Comparison of ENCODE assay signal across 7 mouse cellular contexts in the genomic region with DNA sequence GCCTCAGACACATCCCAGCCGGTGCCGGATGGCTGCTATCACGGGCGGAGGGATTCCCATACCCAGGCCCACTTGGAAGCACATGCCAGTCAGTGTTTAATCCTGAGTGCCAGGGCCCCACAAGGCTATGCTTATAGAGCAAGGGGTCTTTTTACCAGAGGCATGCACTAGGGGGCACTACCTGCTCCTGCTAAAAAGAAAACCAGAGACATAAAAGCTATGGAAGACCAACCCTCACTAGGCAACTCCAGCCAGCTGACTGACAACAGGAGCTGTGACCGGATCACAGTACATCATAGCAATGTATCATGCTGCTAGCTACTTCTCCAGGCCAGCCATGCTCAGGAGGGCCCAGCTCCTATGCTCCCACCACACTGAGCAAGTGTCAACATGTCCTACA. TPM values are rescaled to one million over a fixed set of nuclear protein-coding genes. Genes with fewer than 3 reads are reported as not detected.
A peak's percentile ranks its signal among the peaks of the same experiment; 100 is the strongest.
DNase-seq lines count a peak whose midpoint lies in the region; ATAC-seq and TF ChIP-seq lines count a peak whose summit lies in the region.

No protein-coding gene starts in this region.

- TF ChIP-seq CTCF in ES-Bruce4 (IDR thresholded peaks at IDR 0.05; ENCODE audit: low read depth, low read length): peak; percentile 44
- TF ChIP-seq CTCF in kidney, postnatal 0 days (IDR thresholded peaks at IDR 0.05; ENCODE audit: low read depth): peak; percentile 78
- peak; percentile 85 for TF ChIP-seq CTCF in lung, postnatal 0 days (IDR thresholded peaks at IDR 0.05)

- no peaks in the 10 kb centered on the region for H3K4me1 ChIP-seq in ES-Bruce4 (ENCODE audit: control insufficient read depth, insufficient read depth, low read length)
- peaks cover 78% of the 10 kb centered on the region for H3K4me1 ChIP-seq in forebrain, embryonic 10.5 days
- H3K4me1 ChIP-seq in heart, embryonic 14.5 days (ENCODE audit: control insufficient read depth in 2 of 2, insufficient read depth in 2 of 2, low read length in 2 of 2): peaks cover 79 to 89% of the 10 kb centered on the region in 2 experiments
- peaks cover 21% of the 10 kb centered on the region; the same call in 1 of the 2 replicates for H3K4me1 ChIP-seq in kidney, postnatal 0 days (replicated peaks; ENCODE audit: insufficient read depth, low read length)
- H3K4me1 ChIP-seq in lung, postnatal 0 days (ENCODE audit: insufficient read depth, low read depth, low read length): peaks cover 11% of the 10 kb centered on the region

- peak overlapping the region; percentile 38 for H3K4me2 ChIP-seq in heart, embryonic 14.5 days (ENCODE audit: low read length)
- no peak overlapping the region for H3K4me2 ChIP-seq in kidney, postnatal 0 days (ENCODE audit: low read length)
- H3K4me2 ChIP-seq in lung, postnatal 0 days (replicated peaks; ENCODE audit: low read depth, low read length): no peak overlapping the region

- no peaks in the 10 kb centered on the region for H3K9me3 ChIP-seq in ES-Bruce4 (replicated peaks; ENCODE audit: control insufficient read depth, insufficient read depth, low read length, poor library complexity, severe bottlenecking)
- no peaks in the 10 kb centered on the region for H3K9me3 ChIP-seq in forebrain, embryonic 10.5 days
- no peaks in the 10 kb centered on the region for H3K9me3 ChIP-seq in heart, embryonic 14.5 days (ENCODE audit: control insufficient read depth, low read length)
- H3K9me3 ChIP-seq in kidney, postnatal 0 days (replicated peaks; ENCODE audit: low read length): no peaks in the 10 kb centered on the region
- no peaks in the 10 kb centered on the region for H3K9me3 ChIP-seq in lung, postnatal 0 days (ENCODE audit: low read length)

- 63% methylated on average over 5 of the region's 5 CpGs for WGBS in forebrain, embryonic 10.5 days
- 43% methylated on average over 5 of the region's 5 CpGs for WGBS in heart, embryonic 14.5 days
- WGBS in kidney, postnatal 0 days: 55% methylated on average over 5 of the region's 5 CpGs
- 57% methylated on average over 5 of the region's 5 CpGs for WGBS in lung, postnatal 0 days

- no peak for ATAC-seq in heart, embryonic 14.5 days (ENCODE audit: insufficient number of reproducible peaks, insufficient read depth, low FRiP score, low read depth)
- no peak for ATAC-seq in kidney, postnatal 0 days (replicated peaks; ENCODE audit: low FRiP score, low read depth)
- ATAC-seq in lung, postnatal 0 days: peak; percentile 56

- no peaks in the 10 kb centered on the region for H3K36me3 ChIP-seq in ES-Bruce4 (ENCODE audit: control insufficient read depth, insufficient read depth, low read length, poor library complexity, severe bottlenecking)
- no peaks in the 10 kb centered on the region for H3K36me3 ChIP-seq in forebrain, embryonic 10.5 days (replicated peaks)
- 0 out of 2 replicates have a peak, but pooled peaks cover 3% of the 10 kb centered on the region for H3K36me3 ChIP-seq in heart, embryonic 14.5 days (ENCODE audit: control insufficient read depth, insufficient read depth, low read length)
- H3K36me3 ChIP-seq in kidney, postnatal 0 days (ENCODE audit: insufficient read depth, low read length): no peaks in the 10 kb centered on the region
- no peaks in the 10 kb centered on the region for H3K36me3 ChIP-seq in lung, postnatal 0 days (ENCODE audit: insufficient read depth, low read length)

- no peaks in the 10 kb centered on the region for H3K27me3 ChIP-seq in ES-Bruce4 (ENCODE audit: control insufficient read depth, insufficient read depth, low read length, poor library complexity, severe bottlenecking)
- H3K27me3 ChIP-seq in forebrain, embryonic 10.5 days (ENCODE audit: poor library complexity, severe bottlenecking): no peaks in the 10 kb centered on the region
- H3K27me3 ChIP-seq in heart, embryonic 14.5 days (ENCODE audit: control insufficient read depth, insufficient read depth, low read length): no peaks in the 10 kb centered on the region
- no peaks in the 10 kb centered on the region for H3K27me3 ChIP-seq in kidney, postnatal 0 days (ENCODE audit: insufficient read depth, low read length)
- H3K27me3 ChIP-seq in lung, postnatal 0 days (replicated peaks; ENCODE audit: insufficient read depth, low read length): no peaks in the 10 kb centered on the region

- no peak for TF ChIP-seq POLR2A in ES-Bruce4 (IDR thresholded peaks at IDR 0.05; ENCODE audit: insufficient read depth, low read length)

- no peak overlapping the region for H3K9ac ChIP-seq in ES-Bruce4 (ENCODE audit: low read depth, poor library complexity, severe bottlenecking)
- H3K9ac ChIP-seq in heart, embryonic 14.5 days (ENCODE audit: low read length): peak overlapping the region; percentile 48; the same call in 1 of the 2 replicates
- no peak overlapping the region for H3K9ac ChIP-seq in kidney, postnatal 0 days (ENCODE audit: low read depth, low read length)
- H3K9ac ChIP-seq in lung, postnatal 0 days (replicated peaks; ENCODE audit: low read depth): no peak overlapping the region

- H3K4me3 ChIP-seq in ES-Bruce4 (ENCODE audit: low read depth, low read length): no peak overlapping the region
- no peak overlapping the region for H3K4me3 ChIP-seq in forebrain, embryonic 10.5 days
- H3K4me3 ChIP-seq in heart, embryonic 14.5 days (ENCODE audit: control insufficient read depth in 1 of 2, insufficient read depth in 1 of 2, low read depth in 1 of 2, low read length in 2 of 2): no peak overlapping the region
- no peak overlapping the region for H3K4me3 ChIP-seq in kidney, postnatal 0 days (replicated peaks; ENCODE audit: low read depth, low read length)
- H3K4me3 ChIP-seq in lung, postnatal 0 days (ENCODE audit: low read depth, low read length): no peak overlapping the region

- no peak overlapping the region for H3K27ac ChIP-seq in ES-Bruce4 (ENCODE audit: insufficient read depth, low read length)
- no peak overlapping the region for H3K27ac ChIP-seq in forebrain, embryonic 10.5 days
- H3K27ac ChIP-seq in heart, embryonic 14.5 days (replicated peaks in 1 of 2; ENCODE audit: control insufficient read depth in 1 of 2, insufficient read depth in 1 of 2, low read depth in 2 of 2, low read length in 2 of 2): peak overlapping the region; percentile 73 to 83
- no peak overlapping the region for H3K27ac ChIP-seq in kidney, postnatal 0 days
- H3K27ac ChIP-seq in lung, postnatal 0 days (ENCODE audit: low read length): no peak overlapping the region

- no peak for TF ChIP-seq EP300 in ES-Bruce4 (IDR thresholded peaks at IDR 0.05; ENCODE audit: insufficient read depth, low read depth, low read length)
- TF ChIP-seq EP300 in lung, postnatal 0 days (IDR thresholded peaks at IDR 0.05): no peak

- peak; percentile 78 for DNase-seq in adrenal gland, postnatal 14 days
- peak; percentile 59 for DNase-seq in forebrain, embryonic 10.5 days (ENCODE audit: extremely low spot score, low spot score)
- DNase-seq in kidney, postnatal 0 days (ENCODE audit: low spot score): peak; percentile 84
- peak; percentile 84 for DNase-seq in lung, postnatal 0 days (ENCODE audit: low spot score)
- peak; percentile 72 for DNase-seq in right cerebral cortex, postnatal 14 days

RNA-seq across cellular contexts. Expression of gene Arl6ip4, which starts 46.7 kb away (rescaled TPM):
- polyA plus RNA-seq in ES-Bruce4 (2011; ENCODE audit: insufficient read depth, insufficient read length, low read depth, missing spikeins): 73.7 and 82.5 TPM in 2 replicates
- 48.5 and 64.0 TPM in 2 replicates for total RNA-seq in adrenal gland, postnatal 14 days (2021)
- polyA plus RNA-seq in forebrain, embryonic 10.5 days (2016; fragmentation: Nextera tagmentation; extraction: Ambion mirVana): 136 and 140 TPM in 2 replicates
- 63.0 and 66.2 TPM in 2 replicates for polyA plus RNA-seq in heart, embryonic 14.5 days (2014; fragmentation: Nextera tagmentation; extraction: Ambion mirVana)
- 103 TPM in 2 replicates for polyA plus RNA-seq in kidney, postnatal 0 days (2015; fragmentation: Nextera tagmentation; extraction: Ambion mirVana)
- polyA plus RNA-seq in lung, postnatal 0 days (2015; fragmentation: Nextera tagmentation; extraction: Ambion mirVana): 92.2 and 99.7 TPM in 2 replicates

RNA-seq across cellular contexts. Expression of gene Ogfod2, which starts 50.5 kb away (rescaled TPM):
- 4.6 and 6.0 TPM in 2 replicates for polyA plus RNA-seq in ES-Bruce4 (2011; ENCODE audit: insufficient read depth, insufficient read length, low read depth, missing spikeins)
- total RNA-seq in adrenal gland, postnatal 14 days (2021): 35.8 and 37.1 TPM in 2 replicates
- 16.8 and 17.8 TPM in 2 replicates for polyA plus RNA-seq in forebrain, embryonic 10.5 days (2016; fragmentation: Nextera tagmentation; extraction: Ambion mirVana)
- polyA plus RNA-seq in heart, embryonic 14.5 days (2014; fragmentation: Nextera tagmentation; extraction: Ambion mirVana): 15.0 and 15.6 TPM in 2 replicates
- 30.3 and 31.6 TPM in 2 replicates for polyA plus RNA-seq in kidney, postnatal 0 days (2015; fragmentation: Nextera tagmentation; extraction: Ambion mirVana)
- polyA plus RNA-seq in lung, postnatal 0 days (2015; fragmentation: Nextera tagmentation; extraction: Ambion mirVana): 27.4 and 29.4 TPM in 2 replicates

Comparison
In these comparisons a context has a peak if more than half of its experiments do, and no peak if none do; other contexts are left out.
1. H3K27ac ChIP-seq: peak in heart, embryonic 14.5 days (2 of 2); none in ES-Bruce4 (single experiment), forebrain, embryonic 10.5 days (single experiment), kidney, postnatal 0 days (single experiment) and lung, postnatal 0 days (single experiment).
2. Peak in every context shown above with its lines, with median percentiles within 50 percentile points of each other: CTCF ChIP-seq and DNase-seq.